Mouse (Mus musculus) yolk sac, embryonic 10.5 days (tissue): ENCODE data around the gene Cops6.

Source experiments
- DNase-seq: peaks from one replicate; pipeline ENCODE4 v3.0.0-alpha.2; 2017; ENCODE audit warnings: low spot score

Gene Cops6

DNA sequence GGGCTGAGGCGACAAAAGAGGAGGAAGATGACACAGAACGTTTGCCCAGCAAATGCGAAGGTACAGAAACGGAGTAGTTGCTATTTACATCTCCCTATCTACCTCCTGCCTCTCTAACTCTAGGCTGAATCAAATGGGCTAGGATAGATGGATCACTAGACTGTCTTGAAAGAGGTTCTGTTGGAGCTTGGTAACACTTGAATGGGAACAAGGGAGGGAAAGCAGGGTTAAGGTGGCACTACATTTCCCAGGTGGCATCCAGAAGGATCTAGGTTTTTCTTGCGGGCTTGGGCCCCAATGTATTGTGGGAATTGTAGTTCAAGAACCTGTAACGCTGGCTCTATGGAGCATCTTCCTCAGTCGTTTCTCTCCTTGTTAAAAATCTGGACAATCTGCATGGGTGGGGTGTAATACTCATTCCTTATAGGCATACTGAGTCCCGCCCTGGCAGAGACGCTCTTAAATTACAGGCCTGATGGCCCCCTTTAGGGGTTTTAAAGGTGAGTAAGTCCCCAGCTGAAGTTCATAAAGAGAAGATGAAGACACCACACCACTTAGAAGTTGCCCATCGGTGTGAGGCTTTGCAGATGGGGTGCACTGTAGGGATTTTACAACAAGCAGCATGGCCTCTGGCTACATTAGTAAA, 26.9 kb downstream of the Cops6 start:
- peak; percentile 77 for DNase-seq

DNA sequence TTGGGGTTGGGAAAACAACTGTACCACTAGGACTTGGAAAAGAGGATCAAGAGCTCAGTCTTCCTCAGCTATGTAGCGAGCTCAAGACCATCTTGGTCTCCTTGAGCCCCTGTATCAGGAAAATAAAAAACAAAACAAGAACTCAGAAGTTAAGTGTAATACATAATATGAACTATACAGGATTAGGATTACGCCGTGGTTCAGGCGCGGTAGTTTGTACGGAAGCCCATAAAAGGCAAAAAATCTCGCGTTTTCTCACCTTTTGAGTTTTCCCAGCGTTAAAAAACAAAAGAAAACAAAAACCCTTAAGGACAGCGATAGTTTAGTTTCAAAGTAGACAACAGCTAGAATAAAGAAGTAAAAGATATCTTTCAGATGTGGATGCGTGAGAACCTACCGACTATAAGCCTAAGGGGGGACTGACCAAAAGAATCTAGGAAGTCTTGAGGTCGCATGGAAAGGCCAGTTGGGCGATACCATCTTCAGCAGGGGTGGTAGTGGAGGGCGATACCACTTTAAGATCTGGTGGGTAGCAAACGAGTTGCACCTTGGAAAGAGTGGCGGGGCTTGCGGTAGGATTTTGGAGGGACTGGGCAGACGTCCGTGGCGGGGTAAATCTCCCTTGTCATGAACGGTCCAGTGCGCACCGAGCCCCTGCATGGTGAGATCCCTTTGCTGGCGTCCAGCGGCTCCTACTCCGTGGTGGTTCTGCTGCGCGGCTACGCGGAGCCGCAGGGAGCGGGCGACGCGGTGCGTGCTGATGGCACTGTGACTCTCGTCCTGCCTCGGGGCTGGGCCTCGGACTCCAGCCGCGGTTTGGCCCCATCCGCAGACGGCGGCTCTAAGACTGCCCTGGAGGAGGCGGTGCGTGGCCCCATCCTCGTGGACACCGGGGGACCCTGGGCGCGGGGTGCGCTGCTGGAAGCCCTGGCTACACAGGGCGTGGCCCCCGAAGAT, 33.2 kb downstream of the Cops6 start, which contains the start of gene Mblac1:
Gene Mblac1 (plus strand): TSS at position 544 of the 957 bp plus-strand sequence.
- DNase-seq: peak; percentile 89

DNA sequence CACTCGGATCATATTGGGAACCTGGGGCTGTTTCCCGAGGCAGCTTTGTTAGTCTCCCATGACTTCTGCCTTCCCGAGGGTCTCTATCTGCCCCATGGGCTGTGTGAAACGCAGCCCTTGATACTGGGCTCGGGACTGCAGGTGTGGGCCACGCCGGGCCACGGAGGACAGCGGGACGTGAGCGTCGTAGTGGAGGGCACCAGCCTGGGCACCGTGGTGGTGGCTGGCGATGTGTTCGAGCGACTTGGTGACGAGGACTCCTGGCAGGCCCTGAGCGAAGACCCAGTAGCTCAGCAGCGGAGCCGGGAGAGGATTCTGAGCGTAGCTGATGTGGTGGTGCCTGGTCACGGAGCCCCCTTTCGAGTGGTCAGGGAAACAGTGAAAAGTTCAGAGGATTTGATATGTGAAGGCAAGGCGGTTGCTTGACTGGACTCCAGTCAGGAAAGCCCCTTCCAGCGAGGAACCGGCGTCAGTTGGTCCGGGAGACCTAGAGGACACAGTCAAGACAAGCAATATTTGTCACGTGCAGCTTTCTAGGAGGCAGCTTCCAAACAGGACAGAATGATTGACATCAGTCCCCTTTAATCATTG, 34.0 kb downstream of the Cops6 start:
- DNase-seq: peak; percentile 35

- no peak for DNase-seq
These were observed 34.6 kb downstream of the Cops6 start for GRCm38 (mm10) chr5:138195463-138195862.

DNA sequence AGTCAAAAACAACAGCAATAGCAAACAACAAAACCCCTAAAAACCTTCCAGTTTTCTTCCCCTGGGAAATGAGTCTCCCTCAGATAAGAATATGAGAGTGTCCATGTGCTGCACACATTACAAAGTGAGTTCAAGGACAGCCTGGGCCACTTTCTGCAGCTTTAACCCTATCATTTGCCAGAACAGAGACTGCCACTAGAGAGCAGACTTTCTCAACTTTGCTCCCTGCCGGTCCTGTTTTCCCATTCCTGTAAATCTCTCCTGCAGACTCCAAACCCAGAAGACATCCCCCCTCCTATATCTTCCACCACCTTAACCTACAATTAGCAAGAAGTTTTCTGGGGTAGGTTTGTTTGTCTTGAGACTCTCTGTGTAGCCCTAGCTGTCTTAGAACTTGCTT, 38.7 kb downstream of the Cops6 start:
- no peak for DNase-seq

GRCm38 (mm10) chr5:138202086-138202485, 41.2 kb downstream of the Cops6 start:
- no peak for DNase-seq

GRCm38 (mm10) chr5:138207253-138207652, 46.4 kb downstream of the Cops6 start:
- no peak for DNase-seq

DNA sequence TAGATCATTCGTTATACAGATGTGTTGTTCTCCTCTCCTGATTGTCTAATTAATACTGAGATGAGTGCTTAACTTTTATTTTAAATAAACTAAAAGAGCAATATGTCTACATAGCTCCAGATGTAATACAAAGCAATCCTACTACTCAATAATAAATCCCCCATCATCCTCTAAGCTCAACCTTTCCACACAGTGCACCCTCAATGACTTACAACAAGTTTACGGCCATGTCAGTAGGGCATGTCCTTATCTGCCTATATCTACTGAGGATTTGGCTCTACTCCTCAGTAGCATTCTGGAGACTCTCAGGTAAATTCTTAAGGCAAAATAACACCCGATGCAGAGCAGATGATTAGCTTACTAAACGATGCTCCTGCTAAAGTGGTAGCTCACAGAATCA, 47.0 kb downstream of the Cops6 start:
- DNase-seq: no peak
